Mouse (Mus musculus) embryonic fibroblast, embryonic 13.5 days (primary cell): ENCODE results near the gene Tmem88b. TPM values are rescaled to one million over a fixed set of nuclear protein-coding genes. Genes with fewer than 3 reads are reported as not detected.

Experiments
- H3K27ac ChIP-seq: 2 replicates; pipeline ENCODE4 v1.5.1; 2012; ENCODE audit warnings: low read length, control low read depth, inconsistent platforms; ENCODE audit not compliant: insufficient read depth
- H3K4me1 ChIP-seq: 2 replicates; pipeline ENCODE4 v1.6.1; 2011; ENCODE audit warnings: low read length; ENCODE audit not compliant: control insufficient read depth, insufficient read depth
- H3K4me3 ChIP-seq: 2 replicates; pipeline ENCODE4 v1.5.1; 2011; ENCODE audit warnings: mild to moderate bottlenecking, control low read depth, low read length; ENCODE audit not compliant: insufficient read depth
- CTCF ChIP-seq: IDR thresholded peaks from 2 replicates; pipeline ENCODE4 v1.5.1; 2011; ENCODE audit warnings: mild to moderate bottlenecking, control low read depth, low read length, moderate library complexity, borderline replicate concordance; ENCODE audit not compliant: insufficient read depth
- POLR2A ChIP-seq: IDR thresholded peaks from 2 replicates; pipeline ENCODE4 v1.6.1; 2011; ENCODE audit warnings: low read depth, mild to moderate bottlenecking, control low read depth, low read length, moderate library complexity
- polyA plus RNA-seq: library from polyadenylated mRNA; stranded (reverse); fragments of >200 nt; gene quantifications from 2 replicates; pipeline ENCODE4 v1.2.4, GENCODE M21; 2011; ENCODE audit warnings: low read depth; ENCODE audit not compliant: missing spikeins, insufficient read length

Tmem88b gene
- polyA plus RNA-seq, 1 experiment, result 0.25 TPM

DNA sequence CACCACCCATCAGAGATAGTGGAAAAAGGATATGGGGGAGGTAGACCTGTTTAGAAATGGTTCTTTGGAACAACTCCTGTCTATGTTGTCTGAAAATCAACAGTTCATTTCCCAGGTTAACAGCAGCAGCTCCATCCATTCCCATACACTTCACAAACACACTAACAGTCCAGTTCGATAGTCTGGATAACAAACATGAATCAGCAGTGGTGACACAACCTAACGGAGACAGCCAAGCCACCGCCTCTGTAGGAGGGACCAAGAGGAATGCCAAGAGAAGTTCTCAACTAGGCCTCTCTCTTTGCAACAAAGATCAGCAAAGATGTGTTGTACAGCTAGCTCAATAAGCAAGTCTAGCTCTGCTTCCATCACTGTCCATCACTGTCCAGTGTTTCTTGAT, 23.3 kb downstream of the Tmem88b start:
- Histone ChIP-seq H3K27ac (no peak overlapping the region), H3K4me1 (peaks cover 5% of the 10 kb centered on the region; the same call in 1 of the 2 replicates), H3K4me3 (no peak overlapping the region)
- TF ChIP-seq POLR2A (no peak), CTCF (no peak)

DNA sequence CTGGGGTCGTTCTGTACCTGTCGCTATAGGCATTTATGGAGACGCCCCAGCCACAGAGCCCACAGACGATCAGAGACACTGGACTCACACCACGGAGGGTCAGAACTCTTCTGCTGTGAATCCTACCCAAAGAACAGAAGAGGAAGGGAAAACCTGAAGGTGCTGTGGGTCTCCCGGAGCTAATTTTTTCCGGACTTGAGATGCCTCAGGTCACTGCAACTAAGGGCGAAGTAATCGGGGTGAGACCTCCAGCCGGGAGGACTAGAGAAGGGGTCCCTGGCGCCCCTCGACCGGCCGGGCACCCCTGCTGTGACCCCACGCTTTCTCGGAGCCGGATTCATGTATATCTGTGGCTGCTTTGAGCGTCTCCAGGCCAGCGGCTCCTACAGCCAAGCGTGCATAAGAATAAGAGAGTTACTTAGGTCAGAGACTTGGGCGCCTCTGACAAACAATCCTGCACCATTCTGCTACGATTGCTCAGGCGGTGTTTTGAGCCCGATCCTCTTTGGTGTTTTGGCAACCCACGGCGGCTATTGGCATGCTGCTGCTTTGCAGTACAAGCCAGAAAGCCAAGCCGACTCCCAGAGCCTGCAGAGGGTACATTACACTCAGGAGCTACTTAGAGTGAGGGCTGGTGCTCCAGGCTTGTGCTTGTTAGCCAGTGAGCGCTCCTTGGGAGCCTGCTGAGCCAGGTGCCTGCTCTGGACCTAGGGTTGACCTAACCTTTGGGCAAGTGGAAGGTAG, 24.1 kb downstream of the Tmem88b start:
- TF ChIP-seq CTCF (no peak), POLR2A (no peak)
- Histone ChIP-seq H3K27ac (no peak overlapping the region), H3K4me3 (peak overlapping the region; percentile 77), H3K4me1 (peaks cover 5% of the 10 kb centered on the region; the same call in 1 of the 2 replicates)

DNA sequence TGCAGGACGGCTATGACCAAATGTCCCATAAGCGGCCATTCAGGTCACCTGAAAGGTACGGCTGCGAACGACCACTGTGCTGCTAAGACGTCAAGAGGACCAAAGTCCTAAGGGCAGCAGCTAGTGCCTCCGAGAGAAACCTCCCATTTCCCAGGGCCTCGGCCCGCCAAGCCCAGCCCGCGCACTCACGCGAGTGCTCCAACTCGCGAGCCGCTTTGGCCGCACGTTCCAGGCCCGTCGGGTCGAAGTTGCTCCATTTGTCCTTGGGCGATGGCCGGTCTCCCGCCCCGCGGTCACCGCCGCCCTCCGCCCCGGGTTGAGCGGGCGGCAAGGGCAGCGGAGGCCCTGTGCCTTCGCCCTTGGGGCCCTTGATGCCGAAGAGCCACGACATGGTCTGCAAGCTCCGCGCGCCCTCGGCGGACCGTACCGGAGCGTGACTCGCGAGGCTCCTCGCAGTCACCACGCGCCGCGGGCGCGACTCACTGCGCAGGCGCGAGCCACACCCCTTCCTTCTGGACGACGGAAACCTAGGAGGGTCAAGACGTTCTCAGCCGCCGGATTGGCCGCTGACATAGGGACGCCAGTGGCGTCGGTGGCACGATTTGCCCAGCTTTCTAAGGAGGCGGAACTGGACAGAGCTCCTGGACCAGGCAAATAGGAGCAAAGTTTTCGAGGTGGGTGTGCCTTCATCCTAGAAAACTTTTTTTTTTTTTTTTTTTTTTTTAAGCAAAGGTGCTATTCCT, 24.9 kb downstream of the Tmem88b start, which contains the start of gene Atad3a:
Gene Atad3a (minus strand): TSS at position 481 of the 743 bp plus-strand sequence.
- H3K4me1 ChIP-seq, result peaks cover 5% of the 10 kb centered on the region; the same call in 1 of the 2 replicates
- H3K27ac ChIP-seq, result no peak within 1 kb of the TSS
- TF ChIP-seq CTCF (no peak), POLR2A (peak; percentile 89)
- H3K4me3 ChIP-seq, result peak within 1 kb of the TSS; percentile 96

DNA sequence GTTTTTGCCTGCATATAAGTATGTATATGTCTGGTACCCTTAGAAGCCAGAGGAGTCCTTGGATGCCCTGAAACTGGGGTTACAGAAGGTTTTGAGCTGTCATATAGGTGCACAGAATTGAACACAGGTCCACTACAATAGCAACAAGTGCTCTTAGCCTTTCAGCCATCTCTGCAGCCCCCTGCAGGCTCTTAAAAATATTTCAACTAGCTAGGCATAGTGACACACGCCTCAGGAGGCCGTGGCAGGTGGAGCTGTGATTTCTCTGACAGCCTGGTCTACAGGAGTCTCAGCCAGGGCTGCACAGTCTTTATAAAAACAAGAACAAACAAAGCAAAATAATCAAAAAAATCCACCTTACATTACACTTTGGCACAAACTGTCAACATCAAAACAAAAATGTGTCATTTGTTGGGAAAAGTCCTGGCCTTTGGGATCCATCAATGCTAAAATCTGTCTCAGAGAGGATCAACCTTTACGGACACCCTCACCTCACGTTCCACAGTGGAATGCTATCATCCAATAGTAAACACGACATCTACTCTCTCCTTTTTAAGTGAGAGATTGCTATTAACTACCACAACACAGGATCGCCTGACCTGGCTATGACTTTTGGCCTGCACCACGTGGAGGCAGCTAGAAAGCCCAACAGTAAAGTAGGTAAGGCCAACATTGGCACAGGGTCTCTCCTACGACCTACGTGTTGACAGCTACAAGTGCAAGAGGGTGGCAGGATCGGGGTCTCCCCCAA, 25.6 kb downstream of the Tmem88b start:
- peak overlapping the region; percentile 96 for H3K4me3 ChIP-seq
- H3K27ac ChIP-seq, result no peak overlapping the region
- TF ChIP-seq CTCF (no peak), POLR2A (0 out of 2 replicates have a peak, but pooled peaks have one; percentile 13)
- H3K4me1 ChIP-seq, result peaks cover 5% of the 10 kb centered on the region; the same call in 1 of the 2 replicates

DNA sequence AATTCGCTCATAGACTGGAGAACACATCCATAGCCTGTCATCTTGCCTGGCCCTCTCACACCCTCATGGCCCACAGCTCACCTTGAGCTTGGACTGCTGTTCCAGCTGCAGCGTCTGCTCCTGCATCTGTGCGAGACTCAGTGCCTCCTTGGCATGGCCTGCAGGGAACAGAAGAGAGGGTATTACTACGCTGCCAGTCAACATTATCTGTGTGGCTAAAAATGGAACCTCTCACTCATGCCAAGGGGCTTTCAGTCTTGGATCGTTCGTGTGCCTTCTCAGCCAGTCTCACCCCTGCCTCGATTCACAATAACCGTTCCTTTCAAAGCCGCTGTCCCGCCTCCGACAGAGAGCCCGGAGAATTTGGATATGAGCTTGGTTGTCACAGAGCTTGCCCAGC, 28.7 kb downstream of the Tmem88b start:
- peaks cover 5% of the 10 kb centered on the region; the same call in 1 of the 2 replicates for H3K4me1 ChIP-seq
- TF ChIP-seq POLR2A (no peak), CTCF (no peak)
- no peak overlapping the region for H3K4me3 ChIP-seq
- H3K27ac ChIP-seq, result no peak overlapping the region

DNA sequence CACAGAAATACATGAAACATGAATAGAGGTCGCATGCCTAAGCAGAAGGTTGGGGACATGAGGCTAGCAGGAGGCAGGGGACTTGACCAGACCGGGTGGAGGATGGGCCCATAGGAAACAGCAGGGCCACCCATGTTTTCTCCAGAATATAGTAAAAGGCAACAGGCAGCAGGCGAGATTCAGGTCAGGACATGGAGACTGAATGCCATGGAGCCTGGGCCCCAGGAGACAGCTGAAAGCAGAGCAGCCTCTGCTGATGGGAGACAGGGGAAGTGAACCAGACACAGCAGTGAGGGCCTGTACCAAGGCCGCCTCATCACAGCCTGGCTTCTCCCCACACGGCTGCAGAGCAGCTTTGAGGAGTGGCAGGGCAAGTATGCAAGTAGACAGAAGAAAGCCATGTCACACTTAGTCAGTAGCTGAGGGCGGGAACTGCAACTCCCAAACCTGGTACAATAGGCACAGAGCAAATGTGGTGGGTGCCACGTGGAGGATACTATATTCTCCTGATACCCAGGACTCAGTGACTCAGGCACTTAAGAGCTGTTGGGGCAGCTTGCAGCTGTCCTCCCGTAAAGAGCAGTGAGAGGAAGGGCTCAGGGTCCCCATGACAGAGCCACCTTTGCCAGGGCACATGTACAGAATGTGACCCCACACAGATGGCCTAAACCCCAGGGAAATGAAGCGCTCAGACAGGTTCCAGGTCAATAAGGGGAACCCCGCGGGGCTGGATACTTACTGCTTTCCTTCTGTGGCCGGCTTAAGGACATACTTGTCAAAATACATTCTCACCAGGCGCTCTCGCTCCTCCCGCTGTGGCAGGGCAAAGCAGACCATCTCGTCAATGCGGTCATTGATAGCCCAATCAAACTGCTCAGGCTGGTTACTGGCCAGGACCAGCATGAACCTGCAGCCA, 38.8 kb downstream of the Tmem88b start:
- no peak for TF ChIP-seq POLR2A
- TF ChIP-seq CTCF, result no peak
- H3K27ac ChIP-seq, result no peak overlapping the region
- H3K4me3 ChIP-seq, result no peak overlapping the region
- no peaks in the 10 kb centered on the region for H3K4me1 ChIP-seq

DNA sequence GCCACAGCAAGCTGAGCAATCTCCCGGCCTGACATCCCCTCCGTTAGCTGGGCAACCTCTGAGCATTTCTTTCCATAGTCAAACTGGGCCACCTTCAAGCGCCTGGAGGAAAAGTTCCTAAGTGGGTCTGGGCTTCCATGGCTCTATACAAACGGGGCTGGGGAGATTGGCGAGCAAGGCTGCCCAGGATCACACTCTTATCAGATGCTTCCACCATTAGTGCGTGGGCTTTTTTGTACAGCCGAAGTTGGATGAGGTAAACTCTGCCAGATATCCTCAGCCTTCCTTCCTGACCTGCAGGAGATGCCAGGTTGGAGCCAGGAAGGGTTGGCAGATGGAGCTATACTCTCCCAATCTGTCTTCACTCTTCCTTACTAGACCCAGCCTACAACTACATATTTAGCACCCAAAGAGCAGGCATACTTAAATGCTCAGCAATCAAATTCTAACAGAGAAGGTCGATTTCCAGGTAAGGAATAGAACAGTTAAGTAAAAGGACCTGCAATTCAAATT, 39.6 kb downstream of the Tmem88b start:
- H3K4me1 ChIP-seq, result no peaks in the 10 kb centered on the region
- no peak for TF ChIP-seq CTCF
- TF ChIP-seq POLR2A, result no peak

DNA sequence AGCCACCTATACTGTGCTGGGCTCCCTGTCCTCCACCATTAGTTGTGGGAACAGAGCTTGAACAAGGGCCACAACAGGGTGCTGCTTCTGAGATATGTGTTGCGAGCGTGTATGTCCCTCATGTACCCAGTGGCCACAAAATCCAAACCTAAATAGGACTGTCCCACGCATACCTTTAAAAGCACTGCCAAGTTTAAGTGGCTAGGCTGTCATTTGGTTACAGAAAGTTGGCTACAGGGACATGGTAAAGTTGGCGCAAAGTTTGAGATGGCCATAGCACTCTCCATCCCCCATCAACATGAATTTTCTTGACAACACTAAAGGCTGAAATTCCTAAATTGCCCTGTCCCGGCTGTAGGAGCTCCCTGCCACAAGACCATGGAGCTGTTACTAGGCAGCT, 40.5 kb downstream of the Tmem88b start:
- H3K4me3 ChIP-seq, result no peak overlapping the region
- no peak for TF ChIP-seq CTCF
- TF ChIP-seq POLR2A, result no peak
- H3K4me1 ChIP-seq, result no peaks in the 10 kb centered on the region
- no peak overlapping the region for H3K27ac ChIP-seq

More for the DNA sequence above, 39.6 kb downstream of the Tmem88b start:
- no peak overlapping the region for H3K27ac ChIP-seq
- H3K4me3 ChIP-seq, result no peak overlapping the region
